Mouse (Mus musculus) left cerebral cortex, adult 9 months (tissue): ENCODE data around the gene Slit3.

Experiments
- DNase-seq, 2 experiments: peaks; one replicate each; pipeline ENCODE4 v3.0.0; 2022; ENCODE audit warnings: low spot score in 2 of 2

Gene Slit3

DNA sequence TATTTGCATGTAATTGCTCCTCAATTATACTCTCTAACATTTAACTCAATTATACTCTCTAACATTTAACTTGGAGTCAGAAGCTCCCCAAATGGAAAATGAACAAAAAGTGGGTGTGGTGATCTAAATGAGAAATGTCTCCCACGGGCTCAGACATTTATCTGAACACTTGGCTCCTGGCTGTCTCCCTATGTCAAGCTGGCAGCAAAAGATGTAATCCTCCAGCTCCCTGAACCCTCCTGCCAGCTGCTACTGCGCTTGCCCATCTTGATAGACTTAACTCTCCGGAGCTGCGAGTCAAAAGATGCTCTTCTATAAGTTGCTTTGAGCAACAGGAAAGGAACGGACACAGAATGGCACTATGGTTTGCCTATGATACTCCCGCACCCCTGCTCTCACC lies 623.5 kb downstream of the Slit3 start:
- DNase-seq, result no peak

DNA sequence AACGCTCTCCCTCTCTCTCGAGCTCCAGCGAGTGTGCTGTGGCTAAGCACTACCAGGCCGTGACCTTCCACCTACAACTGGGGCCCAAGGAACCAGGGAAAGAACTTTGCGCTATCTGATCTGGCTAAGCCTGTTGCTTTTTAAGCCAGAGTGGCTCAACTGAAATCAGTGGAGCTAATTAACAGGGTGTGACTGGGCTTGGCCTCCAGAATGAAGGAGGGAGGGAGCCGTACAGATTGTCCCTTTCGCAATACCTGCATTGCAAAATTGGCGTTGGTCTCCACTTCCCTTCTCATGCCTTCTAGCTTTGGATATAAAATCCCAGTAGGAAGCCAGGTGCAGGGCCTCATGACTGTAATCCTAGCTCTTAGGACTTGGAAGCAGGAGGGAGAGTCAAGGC lies 629.6 kb downstream of the Slit3 start:
- DNase-seq, result no peak

DNA sequence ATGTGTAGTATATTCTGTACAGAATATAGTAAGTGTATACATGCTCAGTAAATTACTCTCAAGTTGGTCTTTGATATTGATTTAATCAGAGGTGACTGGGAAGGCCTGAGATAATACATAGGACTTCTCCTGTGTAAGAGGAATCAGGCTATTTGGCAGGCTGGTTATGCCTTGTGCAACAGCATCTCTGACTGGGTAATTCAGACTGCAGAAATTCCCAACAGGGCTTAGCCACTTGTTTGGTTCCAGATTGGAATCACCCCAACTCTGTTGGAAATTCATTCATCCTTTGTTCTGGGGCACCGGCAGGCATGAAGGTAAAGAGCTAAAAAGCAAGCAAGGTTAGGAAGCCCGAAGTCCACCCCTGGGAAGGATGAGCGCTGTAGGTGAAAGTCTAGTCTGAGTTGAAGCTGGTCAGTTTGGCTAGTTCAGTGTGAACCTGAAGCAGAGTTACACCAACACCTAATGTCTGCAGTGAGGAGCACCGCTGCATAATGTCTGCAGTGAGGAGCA lies 633.9 kb downstream of the Slit3 start:
- DNase-seq, result no peak

DNA sequence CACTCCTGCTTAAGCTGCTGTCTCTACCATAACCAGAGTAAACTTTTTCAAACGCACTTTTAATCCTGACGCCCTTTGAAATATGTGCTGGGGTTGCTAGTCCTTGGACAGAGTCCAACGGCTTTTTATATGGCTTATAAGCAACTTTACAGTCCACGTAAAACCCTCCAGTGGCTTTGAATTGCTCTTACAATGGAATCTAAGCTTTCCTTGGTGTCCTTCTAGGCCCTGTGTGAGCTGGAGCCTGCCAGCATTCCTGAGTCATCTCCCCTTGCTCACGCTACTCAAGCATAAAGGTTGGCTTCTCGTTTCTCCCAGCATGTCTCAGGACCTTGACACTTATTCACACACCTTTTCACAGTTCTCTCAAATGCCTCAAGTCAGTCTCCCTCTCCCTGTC lies 634.5 kb downstream of the Slit3 start:
- no peak for DNase-seq

DNA sequence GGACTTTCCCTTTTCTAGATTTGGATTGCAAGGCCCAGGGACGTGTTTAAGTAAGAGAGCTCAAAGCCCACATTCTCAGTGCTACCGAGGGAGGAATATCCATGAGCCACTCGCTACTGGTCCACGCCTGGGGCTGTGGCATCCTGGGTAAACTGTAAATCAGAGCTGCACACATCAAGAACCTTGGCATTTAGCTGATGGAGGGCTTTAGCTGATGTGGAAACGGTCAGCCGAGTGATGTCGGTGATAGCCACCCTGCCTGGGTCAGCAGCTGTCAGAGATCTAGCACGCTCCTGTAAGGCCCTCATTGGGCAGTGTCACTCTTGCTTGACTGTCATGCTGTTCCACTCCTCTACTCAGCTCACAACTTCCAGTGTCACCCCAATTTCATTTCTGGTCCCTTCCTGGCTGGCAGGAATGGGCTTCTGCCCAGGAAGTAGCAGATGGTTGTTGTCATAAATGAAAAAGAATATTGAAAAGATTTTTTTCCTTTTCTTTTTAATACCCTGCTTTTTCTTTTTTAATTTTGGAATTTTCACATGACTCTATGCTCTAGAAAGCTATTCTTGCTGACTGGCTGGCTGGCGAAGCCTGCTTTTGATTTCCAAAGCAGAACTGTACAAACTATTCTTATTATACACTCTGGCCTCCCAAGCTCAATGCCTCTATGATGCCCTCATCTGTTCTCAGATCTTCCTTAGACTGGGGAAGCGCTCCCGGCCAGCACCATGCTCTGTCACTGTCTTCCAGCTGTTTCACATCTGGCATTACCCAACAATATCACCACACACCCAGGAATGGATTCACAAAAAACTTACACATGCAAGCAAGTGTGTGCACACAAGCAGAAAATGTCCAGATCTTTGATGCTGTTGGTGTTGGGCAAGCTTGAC lies 635.6 kb downstream of the Slit3 start:
- DNase-seq, result no peak
